Mouse (Mus musculus) C2C12 (cell line): ENCODE measurements around the gene Olfr315. TPM values are rescaled to one million over a fixed set of nuclear protein-coding genes. Genes with fewer than 3 reads are reported as not detected.

ENCODE experiments used
- H3K27me3 ChIP-seq: one replicate; pipeline ENCODE4 v1.6.1; 2011; ENCODE audit not compliant: control insufficient read depth, insufficient read depth, insufficient read length
- H3K36me3 ChIP-seq: one replicate; pipeline ENCODE4 v1.6.1; 2011; ENCODE audit not compliant: control insufficient read depth, insufficient read depth
- H3K4me3 ChIP-seq: one replicate; pipeline ENCODE4 v1.5.1; 2011; ENCODE audit warnings: mild to moderate bottlenecking, control low read depth; ENCODE audit not compliant: poor library complexity, insufficient read depth, severe bottlenecking
- H3K79me2 ChIP-seq: one replicate; pipeline ENCODE4 v1.6.1; 2011; ENCODE audit not compliant: control insufficient read depth, insufficient read depth
- H3K79me3 ChIP-seq: one replicate; pipeline ENCODE4 v1.6.1; 2011; ENCODE audit warnings: low read depth, control low read depth
- H3ac ChIP-seq: one replicate; pipeline ENCODE3; 2011; ENCODE audit warnings: low read depth; ENCODE audit not compliant: control insufficient read depth, insufficient read length
- CEBPB ChIP-seq: IDR thresholded peaks from one replicate; pipeline ENCODE4 v1.6.1; 2011; ENCODE audit warnings: low read depth, mild to moderate bottlenecking, control low read depth, moderate library complexity
- CTCF ChIP-seq: IDR thresholded peaks from one replicate; pipeline ENCODE4 v1.5.1; 2011; ENCODE audit not compliant: control insufficient read depth, insufficient read depth, insufficient read length
- FOSL1 ChIP-seq: IDR thresholded peaks from one replicate; pipeline ENCODE4 v1.8.0; 2011; ENCODE audit warnings: mild to moderate bottlenecking, low read length; ENCODE audit not compliant: poor library complexity, insufficient read depth, severe bottlenecking
- MAX ChIP-seq: IDR thresholded peaks from one replicate; pipeline ENCODE4 v1.6.1; 2011; ENCODE audit warnings: mild to moderate bottlenecking, control low read depth
- MYOD1 ChIP-seq: IDR thresholded peaks from one replicate; pipeline ENCODE4 v1.6.1; 2011; ENCODE audit warnings: low read depth; ENCODE audit not compliant: control insufficient read depth, insufficient read length
- MYOG ChIP-seq: IDR thresholded peaks from one replicate; pipeline ENCODE4 v1.6.1; 2011; ENCODE audit not compliant: control insufficient read depth, insufficient read length; ENCODE audit errors: extremely low read depth
- USF1 ChIP-seq: IDR thresholded peaks from one replicate; pipeline ENCODE4 v1.6.1; 2011; ENCODE audit warnings: low read depth, mild to moderate bottlenecking, control low read depth, moderate library complexity
- polyA plus RNA-seq: library from polyadenylated mRNA; unstranded; fragments of >200 nt; fragmentation: generic; extraction: Trizol; gene quantifications from one replicate; pipeline ENCODE4 v1.2.1, GENCODE M21; 2012; ENCODE audit warnings: missing spikeins

Olfr315 gene
- polyA plus RNA-seq, 1 experiment = not detected

DNA sequence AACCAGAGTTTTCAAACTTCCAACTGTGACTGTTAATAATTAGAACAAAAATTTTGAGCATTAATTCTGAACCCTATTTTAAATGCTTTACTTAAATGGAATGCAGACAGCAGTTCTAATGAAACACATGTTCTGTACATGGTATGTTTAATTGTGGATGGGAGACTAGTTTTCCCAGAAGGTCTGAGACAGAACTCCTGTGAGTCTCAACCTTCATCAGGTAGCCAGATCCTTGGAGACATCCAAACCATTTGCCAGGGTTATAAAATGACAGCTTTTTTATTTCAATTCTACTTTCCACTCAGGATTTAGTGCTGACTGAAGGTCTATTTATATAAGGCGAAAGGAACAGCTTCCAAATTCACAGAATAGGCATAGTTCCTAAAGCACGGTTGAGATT, 20.6 kb upstream of the Olfr315 start, which contains the start of gene Olfr316:
Gene Olfr316 (plus strand): TSS at position 301 of the 400 bp plus-strand sequence.
- Histone ChIP-seq H3K79me2 (no peaks in the 10 kb centered on the region), H3K27me3 (no peaks in the 10 kb centered on the region), H3ac (no peak within 1 kb of the TSS), H3K36me3 (no peaks in the 10 kb centered on the region), H3K4me3 (no peak within 1 kb of the TSS), H3K79me3 (no peaks in the 10 kb centered on the region)
- TF ChIP-seq CEBPB (no peak), MAX (no peak), CTCF (no peak), MYOG (no peak), USF1 (no peak), MYOD1 (no peak), FOSL1 (no peak)

- no peaks in the 10 kb centered on the region for H3K79me2 ChIP-seq
- H3ac ChIP-seq = no peak within 1 kb of the TSS
- H3K36me3 ChIP-seq = no peaks in the 10 kb centered on the region
- no peak within 1 kb of the TSS for H3K4me3 ChIP-seq
- H3K79me3 ChIP-seq = no peaks in the 10 kb centered on the region
- TF ChIP-seq MYOG = no peak
- peaks cover 8% of the 10 kb centered on the region for H3K27me3 ChIP-seq
Measured at GRCm38 (mm10) chr11:58782480-58783089, 9.6 kb downstream of the Olfr315 start, which contains the start of gene Olfr314. TSS of gene Olfr314 (plus strand) at chr11:58782952.

DNA sequence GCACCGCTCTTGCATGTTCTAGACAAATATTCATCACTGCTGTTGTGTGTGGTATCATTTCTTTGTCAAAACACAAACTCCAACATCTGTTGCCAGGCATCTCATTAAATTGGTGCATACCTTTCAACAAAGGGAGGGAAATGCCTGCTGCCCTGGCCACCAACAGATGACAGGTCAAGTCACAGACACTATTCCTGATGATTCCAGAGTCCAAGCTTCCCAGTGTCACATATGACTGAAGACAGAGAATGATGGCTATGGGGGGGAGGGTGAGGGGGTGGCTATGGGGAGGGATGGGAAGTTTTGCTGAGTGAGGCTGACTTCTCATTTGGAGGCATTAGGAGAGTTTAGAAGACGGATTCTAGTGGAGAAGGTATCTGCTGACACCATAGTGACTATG, 11.2 kb downstream of the Olfr315 start:
- TF ChIP-seq USF1 = no peak
- no peak for TF ChIP-seq MYOG
- TF ChIP-seq MAX = no peak
- TF ChIP-seq CEBPB = no peak
- TF ChIP-seq FOSL1 = no peak
- TF ChIP-seq CTCF = no peak
- Histone ChIP-seq H3K79me2 (no peaks in the 10 kb centered on the region), H3K27me3 (no peaks in the 10 kb centered on the region), H3K79me3 (no peaks in the 10 kb centered on the region), H3K36me3 (no peaks in the 10 kb centered on the region), H3K4me3 (no peak overlapping the region), H3ac (no peak overlapping the region)

- no peaks in the 10 kb centered on the region for H3K36me3 ChIP-seq
- no peaks in the 10 kb centered on the region for H3K79me3 ChIP-seq
- H3K27me3 ChIP-seq = no peaks in the 10 kb centered on the region
- no peak overlapping the region for H3ac ChIP-seq
- TF ChIP-seq MYOG = no peak
- TF ChIP-seq CEBPB = no peak
- TF ChIP-seq CTCF = no peak
- no peak for TF ChIP-seq USF1
- TF ChIP-seq FOSL1 = no peak
- no peak for TF ChIP-seq MYOD1
- TF ChIP-seq MAX = no peak
- H3K4me3 ChIP-seq = no peak overlapping the region
- H3K79me2 ChIP-seq = no peaks in the 10 kb centered on the region
Measured at GRCm38 (mm10) chr11:58787651-58788050, 14.7 kb downstream of the Olfr315 start.

- H3K4me3 ChIP-seq = no peak overlapping the region
- TF ChIP-seq MYOD1 = no peak
- no peak for TF ChIP-seq CTCF
- TF ChIP-seq MAX = no peak
- TF ChIP-seq CEBPB = no peak
- no peak for TF ChIP-seq MYOG
- TF ChIP-seq FOSL1 = no peak
- no peak for TF ChIP-seq USF1
- no peaks in the 10 kb centered on the region for H3K79me3 ChIP-seq
Measured at GRCm38 (mm10) chr11:58788346-58788745, 15.4 kb downstream of the Olfr315 start.

GRCm38 (mm10) chr11:58789532-58789931, 16.5 kb downstream of the Olfr315 start:
- Histone ChIP-seq H3ac (no peak overlapping the region), H3K79me3 (no peaks in the 10 kb centered on the region), H3K27me3 (no peaks in the 10 kb centered on the region), H3K79me2 (no peaks in the 10 kb centered on the region), H3K36me3 (no peaks in the 10 kb centered on the region), H3K4me3 (no peak overlapping the region)
- TF ChIP-seq MYOD1 (no peak), USF1 (no peak), CEBPB (no peak), FOSL1 (no peak), MYOG (no peak), MAX (no peak), CTCF (no peak)

More at GRCm38 (mm10) chr11:58788346-58788745, 15.4 kb downstream of the Olfr315 start:
- H3K27me3 ChIP-seq = no peaks in the 10 kb centered on the region
- H3K36me3 ChIP-seq = no peaks in the 10 kb centered on the region
- no peaks in the 10 kb centered on the region for H3K79me2 ChIP-seq
- H3ac ChIP-seq = no peak overlapping the region
